ENCODE assay signal across 16 mouse cellular contexts in the genomic region with DNA sequence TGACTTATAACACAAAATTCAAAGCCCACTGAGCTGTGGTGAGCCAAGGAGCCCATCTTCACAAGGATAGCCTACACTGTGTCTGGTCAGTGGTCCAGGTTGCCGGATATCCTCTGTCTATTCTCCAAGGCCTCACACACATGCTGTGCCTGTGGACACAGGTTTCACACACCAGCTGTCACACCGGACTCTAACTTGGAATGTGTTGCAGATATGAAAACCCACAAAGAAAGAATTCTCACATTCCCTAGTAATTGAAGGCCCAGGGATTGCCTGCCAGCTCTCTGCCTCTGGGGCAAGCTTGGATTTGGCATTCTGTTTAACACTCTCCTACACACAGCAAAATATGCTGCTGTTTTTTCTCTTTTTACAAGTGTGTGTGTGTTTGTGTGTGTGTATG.
DNase-seq lines count a peak whose midpoint lies in the region; ATAC-seq and TF ChIP-seq lines count a peak whose summit lies in the region.
"Had no signal": no experiment of that assay in that cellular context is flagged by ENCODE, and none has a peak within 500 bp of the region (broad histone marks: within the 10 kb centered on the region; RNA-seq: fewer than 3 reads in every experiment).

No protein-coding gene starts in this region.

- TF ChIP-seq EP300 in lung, postnatal 0 days (IDR thresholded peaks at IDR 0.05), result no peak

- H3K79me2 ChIP-seq in myocyte (ENCODE audit: control insufficient read depth, insufficient read depth), result no peaks in the 10 kb centered on the region

- no peak overlapping the region for H3K4me3 ChIP-seq in forebrain, postnatal 0 days (ENCODE audit: low read depth, low read length)
- H3K4me3 ChIP-seq in forebrain, embryonic 12.5 days (replicated peaks), result no peak overlapping the region
- no peak overlapping the region for H3K4me3 ChIP-seq in midbrain, embryonic 14.5 days (replicated peaks; ENCODE audit: low read depth, low read length)
- no peak overlapping the region for H3K4me3 ChIP-seq in midbrain, embryonic 16.5 days (ENCODE audit: low read depth, low read length)
- H3K4me3 ChIP-seq in myocyte, result no peak overlapping the region
- H3K4me3 ChIP-seq in lung, postnatal 0 days (ENCODE audit: low read depth, low read length), result no peak overlapping the region
- H3K4me3 ChIP-seq: embryonic facial prominence, embryonic 13.5 days; hindbrain, embryonic 13.5 days; liver, embryonic 12.5 days; midbrain, embryonic 13.5 days; neural tube, embryonic 12.5 days had no signal

- H3K27me3 ChIP-seq in forebrain, postnatal 0 days (ENCODE audit: insufficient read depth, low read length), result no peaks in the 10 kb centered on the region
- H3K27me3 ChIP-seq in forebrain, embryonic 12.5 days, result no peaks in the 10 kb centered on the region
- no peaks in the 10 kb centered on the region for H3K27me3 ChIP-seq in midbrain, embryonic 14.5 days (ENCODE audit: control insufficient read depth, insufficient read depth, low read length)
- H3K27me3 ChIP-seq in midbrain, embryonic 16.5 days (ENCODE audit: control insufficient read depth, insufficient read depth, low read depth, low read length), result no peaks in the 10 kb centered on the region
- no peaks in the 10 kb centered on the region for H3K27me3 ChIP-seq in myocyte (ENCODE audit: control insufficient read depth, insufficient read depth, insufficient read length)
- no peaks in the 10 kb centered on the region for H3K27me3 ChIP-seq in lung, postnatal 0 days (replicated peaks; ENCODE audit: insufficient read depth, low read length)
- H3K27me3 ChIP-seq: embryonic facial prominence, embryonic 13.5 days; hindbrain, embryonic 13.5 days; liver, embryonic 12.5 days; midbrain, embryonic 13.5 days; neural tube, embryonic 12.5 days had no signal

- no peak overlapping the region for H3ac ChIP-seq in myocyte (ENCODE audit: control insufficient read depth, insufficient read length)

- no peak for TF ChIP-seq POLR2A in myocyte (IDR thresholded peaks at IDR 0.05; ENCODE audit: insufficient read length, low read depth)

- no peaks in the 10 kb centered on the region for H3K36me3 ChIP-seq in forebrain, postnatal 0 days (ENCODE audit: insufficient read depth)
- no peaks in the 10 kb centered on the region for H3K36me3 ChIP-seq in forebrain, embryonic 12.5 days (replicated peaks)
- no peaks in the 10 kb centered on the region for H3K36me3 ChIP-seq in midbrain, embryonic 14.5 days (ENCODE audit: control insufficient read depth, insufficient read depth, low read length)
- H3K36me3 ChIP-seq in midbrain, embryonic 16.5 days (ENCODE audit: control insufficient read depth, insufficient read depth, low read length), result no peaks in the 10 kb centered on the region
- no peaks in the 10 kb centered on the region for H3K36me3 ChIP-seq in myocyte (ENCODE audit: control insufficient read depth, insufficient read depth)
- no peaks in the 10 kb centered on the region for H3K36me3 ChIP-seq in lung, postnatal 0 days (ENCODE audit: insufficient read depth, low read length)
- H3K36me3 ChIP-seq: embryonic facial prominence, embryonic 13.5 days; G1E; hindbrain, embryonic 13.5 days; liver, embryonic 12.5 days; midbrain, embryonic 13.5 days; neural tube, embryonic 12.5 days had no signal

- H3K4me1 ChIP-seq in forebrain, postnatal 0 days (ENCODE audit: insufficient read depth), result no peaks in the 10 kb centered on the region
- no peaks in the 10 kb centered on the region for H3K4me1 ChIP-seq in forebrain, embryonic 12.5 days
- H3K4me1 ChIP-seq in midbrain, embryonic 14.5 days (ENCODE audit: control insufficient read depth, insufficient read depth, low read length), result no peaks in the 10 kb centered on the region
- no peaks in the 10 kb centered on the region for H3K4me1 ChIP-seq in midbrain, embryonic 16.5 days (ENCODE audit: control insufficient read depth, insufficient read depth, low read length)
- no peaks in the 10 kb centered on the region for H3K4me1 ChIP-seq in lung, postnatal 0 days (ENCODE audit: insufficient read depth, low read depth, low read length)
- H3K4me1 ChIP-seq: hindbrain, embryonic 13.5 days; liver, embryonic 12.5 days; midbrain, embryonic 13.5 days; neural tube, embryonic 12.5 days had no signal

- peak; percentile 14; the same call in 1 of the 2 replicates for ATAC-seq in forebrain, postnatal 0 days
- no peak for ATAC-seq in forebrain, embryonic 12.5 days (ENCODE audit: low FRiP score)
- ATAC-seq in midbrain, embryonic 14.5 days (ENCODE audit: low FRiP score, low TSS enrichment), result no peak
- ATAC-seq in midbrain, embryonic 16.5 days, result no peak
- no peak for ATAC-seq in lung, postnatal 0 days
- ATAC-seq: intestine, postnatal 0 days; liver, embryonic 12.5 days; midbrain, embryonic 13.5 days had no signal

- no peak overlapping the region for H3K4me2 ChIP-seq in forebrain, postnatal 0 days (ENCODE audit: low read depth)
- H3K4me2 ChIP-seq in forebrain, embryonic 12.5 days, result no peak overlapping the region
- no peak overlapping the region for H3K4me2 ChIP-seq in midbrain, embryonic 14.5 days (ENCODE audit: low read length)
- no peak overlapping the region for H3K4me2 ChIP-seq in midbrain, embryonic 16.5 days (ENCODE audit: low read length)
- H3K4me2 ChIP-seq in myocyte (ENCODE audit: low read depth), result no peak overlapping the region
- no peak overlapping the region for H3K4me2 ChIP-seq in lung, postnatal 0 days (replicated peaks; ENCODE audit: low read depth, low read length)
- H3K4me2 ChIP-seq: embryonic facial prominence, embryonic 13.5 days; hindbrain, embryonic 13.5 days; liver, embryonic 12.5 days; midbrain, embryonic 13.5 days; neural tube, embryonic 12.5 days had no signal

- H3K9ac ChIP-seq in forebrain, postnatal 0 days, result no peak overlapping the region
- no peak overlapping the region for H3K9ac ChIP-seq in forebrain, embryonic 12.5 days
- H3K9ac ChIP-seq in midbrain, embryonic 14.5 days (replicated peaks; ENCODE audit: low read length), result no peak overlapping the region
- no peak overlapping the region for H3K9ac ChIP-seq in midbrain, embryonic 16.5 days (ENCODE audit: low read depth, low read length)
- no peak overlapping the region for H3K9ac ChIP-seq in lung, postnatal 0 days (replicated peaks; ENCODE audit: low read depth)
- H3K9ac ChIP-seq: embryonic facial prominence, embryonic 13.5 days; hindbrain, embryonic 13.5 days; liver, embryonic 12.5 days; midbrain, embryonic 13.5 days; neural tube, embryonic 12.5 days had no signal

- peak; percentile 40 for DNase-seq in forebrain, postnatal 0 days
- peak; percentile 9 for DNase-seq in midbrain, embryonic 14.5 days
- DNase-seq in cerebellum, adult 9-10 months, result peak; percentile 55
- DNase-seq in lung, postnatal 0 days (ENCODE audit: low spot score), result no peak
- DNase-seq: adrenal gland, postnatal 14 days; kidney, postnatal 14 days had no signal

- no peak for TF ChIP-seq CTCF in forebrain, postnatal 0 days (IDR thresholded peaks at IDR 0.05; ENCODE audit: low read depth)
- TF ChIP-seq CTCF in lung, postnatal 0 days (IDR thresholded peaks at IDR 0.05), result no peak

- H3K9me3 ChIP-seq in forebrain, postnatal 0 days (ENCODE audit: low read length), result no peaks in the 10 kb centered on the region
- no peaks in the 10 kb centered on the region for H3K9me3 ChIP-seq in forebrain, embryonic 12.5 days
- no peaks in the 10 kb centered on the region for H3K9me3 ChIP-seq in midbrain, embryonic 14.5 days (ENCODE audit: control insufficient read depth, low read length)
- no peaks in the 10 kb centered on the region for H3K9me3 ChIP-seq in midbrain, embryonic 16.5 days (replicated peaks; ENCODE audit: control insufficient read depth, low read length, poor library complexity, severe bottlenecking)
- no peaks in the 10 kb centered on the region for H3K9me3 ChIP-seq in lung, postnatal 0 days (ENCODE audit: low read length)
- H3K9me3 ChIP-seq: embryonic facial prominence, embryonic 13.5 days; hindbrain, embryonic 13.5 days; liver, embryonic 12.5 days; midbrain, embryonic 13.5 days; neural tube, embryonic 12.5 days had no signal

- no peak overlapping the region; the same call in 1 of the 2 replicates for H3K27ac ChIP-seq in forebrain, postnatal 0 days (ENCODE audit: low read depth, low read length)
- no peak overlapping the region for H3K27ac ChIP-seq in forebrain, embryonic 12.5 days
- no peak overlapping the region for H3K27ac ChIP-seq in midbrain, embryonic 14.5 days (replicated peaks; ENCODE audit: low read depth, low read length)
- no peak overlapping the region for H3K27ac ChIP-seq in midbrain, embryonic 16.5 days (ENCODE audit: low read length)
- H3K27ac ChIP-seq in lung, postnatal 0 days (ENCODE audit: low read length), result no peak overlapping the region
- H3K27ac ChIP-seq: embryonic facial prominence, embryonic 13.5 days; hindbrain, embryonic 13.5 days; liver, embryonic 12.5 days; midbrain, embryonic 13.5 days; neural tube, embryonic 12.5 days had no signal

- 50% methylated on average over 2 of the region's 2 CpGs for WGBS in forebrain, postnatal 0 days
- 63% methylated on average over 2 of the region's 2 CpGs for WGBS in forebrain, embryonic 12.5 days
- 91% methylated on average over 2 of the region's 2 CpGs for WGBS in midbrain, embryonic 14.5 days
- WGBS in midbrain, embryonic 16.5 days, result 86% methylated on average over 2 of the region's 2 CpGs
- WGBS in lung, postnatal 0 days, result 72% methylated on average over 2 of the region's 2 CpGs

TF ChIP-seq in myocyte, 11 proteins besides CTCF, POLR2A, EP300 and RAD21:
- TF ChIP-seq TCF3 (IDR thresholded peaks at IDR 0.05; ENCODE audit: insufficient read length, low read depth) (no peak), MYOD1 (IDR thresholded peaks at IDR 0.05; ENCODE audit: control insufficient read depth in 1 of 3, insufficient read length in 2 of 3, low read depth in 2 of 3) (peak in 2 of 3 experiments; percentile 63 to 70), E2F4 (IDR thresholded peaks at IDR 0.05; ENCODE audit: insufficient read depth) (no peak), MYOG (IDR thresholded peaks at IDR 0.05; ENCODE audit: control insufficient read depth in 1 of 3, insufficient read depth in 1 of 3, insufficient read length in 2 of 3, low read depth in 2 of 3) (peak; percentile 22 to 77 (median 35))
